Mouse (Mus musculus): ENCODE measurements around the gene Gm49405.

DNA sequence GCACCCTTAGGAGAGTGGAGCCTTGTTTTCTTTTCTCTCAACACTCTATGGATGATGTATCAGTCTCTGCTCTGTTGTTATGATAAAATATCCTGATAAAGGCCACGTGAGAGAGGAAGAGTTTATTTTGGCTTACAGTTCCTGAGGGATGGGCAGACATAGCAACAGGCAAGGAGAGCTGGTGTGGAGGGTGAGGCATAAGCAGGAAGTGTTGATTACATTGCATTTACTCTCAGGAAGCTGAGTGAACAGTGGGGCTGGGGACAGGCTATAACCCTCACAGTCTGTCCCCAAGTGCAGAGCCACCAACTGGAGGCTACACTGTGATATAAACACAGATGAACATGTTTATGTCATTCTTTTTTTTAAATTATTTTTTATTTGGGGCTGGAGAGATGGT, 48.3 kb upstream of the Gm49405 start:
- TF ChIP-seq POLR2A (IDR thresholded peaks at IDR 0.05; ENCODE audit: borderline replicate concordance, insufficient read depth, low read length) (no peak), CTCF (IDR thresholded peaks at IDR 0.05; ENCODE audit: borderline replicate concordance, insufficient read depth, low read depth, low read length) (no peak)
